Mouse (Mus musculus) hindbrain, embryonic 15.5 days (tissue): ENCODE results near the gene Hsd17b2. TPM values are rescaled to one million over a fixed set of nuclear protein-coding genes. Genes with fewer than 3 reads are reported as not detected.

Experiments
- ATAC-seq: fragments of 200-750 bp; cut with Nextera tagmentation; 2 replicates; pipeline ENCODE4 v1.8.0; 2017; ENCODE audit warnings: low read depth, moderate number of reproducible peaks, moderate TSS enrichment; ENCODE audit not compliant: low FRiP score
- H3K27ac ChIP-seq: fragments of 300-500 bp; sonication (generic); replicated peaks from 2 replicates; pipeline ENCODE4 v1.5.1; 2015; ENCODE audit warnings: mild to moderate bottlenecking, inconsistent platforms
- H3K27me3 ChIP-seq: fragments of 300-500 bp; sonication (generic); 2 replicates; pipeline ENCODE4 v1.6.1; 2015; ENCODE audit warnings: control low read depth, inconsistent platforms
- H3K36me3 ChIP-seq: fragments of 300-500 bp; sonication (generic); 2 replicates; pipeline ENCODE4 v1.6.1; 2015; ENCODE audit warnings: control low read depth, inconsistent platforms
- H3K4me1 ChIP-seq: fragments of 300-500 bp; sonication (generic); replicated peaks from 2 replicates; pipeline ENCODE4 v1.6.1; 2015; ENCODE audit warnings: control low read depth, inconsistent platforms
- H3K4me2 ChIP-seq: fragments of 300-500 bp; sonication (generic); 2 replicates; pipeline ENCODE4 v1.6.1; 2015; ENCODE audit warnings: moderate library complexity, mild to moderate bottlenecking, inconsistent platforms
- H3K4me3 ChIP-seq: fragments of 300-500 bp; sonication (generic); 2 replicates; pipeline ENCODE4 v1.5.1; 2015; ENCODE audit warnings: mild to moderate bottlenecking, inconsistent platforms
- H3K9ac ChIP-seq: fragments of 300-500 bp; sonication (generic); 2 replicates; pipeline ENCODE4 v1.6.1; 2015; ENCODE audit warnings: inconsistent platforms
- H3K9me3 ChIP-seq: fragments of 300-500 bp; sonication (generic); 2 replicates; pipeline ENCODE4 v1.6.1; 2016; ENCODE audit warnings: control low read depth, inconsistent platforms
- WGBS: fragments of 180-500 bp; shearing (Covaris S2); methylation state at CpG from one replicate; pipeline ENCODE4 v1.1.7; 2015; 5-methylcytosine and 5-hydroxymethylcytosine counted together
- polyA plus RNA-seq: library from polyadenylated mRNA; unstranded; fragments of >200 nt; fragmentation: Nextera tagmentation; extraction: Ambion mirVana; gene quantifications from 2 replicates; pipeline ENCODE4 v1.2.1, GENCODE M21; 2015

Gene Hsd17b2
- polyA plus RNA-seq, 1 experiment from 2014 or later = 0.26 TPM

GRCm38 (mm10) chr8:117747886-117748730 lies 46.4 kb downstream of the Hsd17b2 start:
- H3K4me1 ChIP-seq = no peaks in the 10 kb centered on the region
- H3K4me2 ChIP-seq = no peak overlapping the region
- H3K4me3 ChIP-seq = no peak overlapping the region
- H3K9me3 ChIP-seq = no peaks in the 10 kb centered on the region
- H3K36me3 ChIP-seq = no peaks in the 10 kb centered on the region
- H3K27ac ChIP-seq = no peak overlapping the region
- 74% methylated on average over 8 of the region's 9 CpGs for WGBS
- H3K27me3 ChIP-seq = no peaks in the 10 kb centered on the region
- no peak overlapping the region for H3K9ac ChIP-seq
- ATAC-seq = no peak

- Histone ChIP-seq H3K9me3 (no peaks in the 10 kb centered on the region), H3K36me3 (no peaks in the 10 kb centered on the region), H3K9ac (no peak overlapping the region), H3K4me3 (no peak overlapping the region), H3K4me1 (no peaks in the 10 kb centered on the region), H3K27me3 (no peaks in the 10 kb centered on the region), H3K27ac (no peak overlapping the region), H3K4me2 (no peak overlapping the region)
- 56% methylated on average over 2 of the region's 2 CpGs for WGBS
- ATAC-seq = no peak
These were observed 47.7 kb downstream of the Hsd17b2 start for GRCm38 (mm10) chr8:117749436-117749835.

- Histone ChIP-seq H3K4me2 (no peak overlapping the region), H3K27ac (no peak overlapping the region), H3K9ac (no peak overlapping the region), H3K9me3 (no peaks in the 10 kb centered on the region), H3K4me3 (no peak overlapping the region), H3K4me1 (no peaks in the 10 kb centered on the region), H3K27me3 (no peaks in the 10 kb centered on the region), H3K36me3 (no peaks in the 10 kb centered on the region)
- no peak for ATAC-seq
- 87% methylated on average over 11 of the region's 11 CpGs for WGBS
These were observed 56.2 kb downstream of the Hsd17b2 start for GRCm38 (mm10) chr8:117757900-117758299.

- H3K4me1 ChIP-seq = no peaks in the 10 kb centered on the region
- no peak overlapping the region for H3K4me3 ChIP-seq
- 85% methylated on average over 6 of the region's 6 CpGs for WGBS
- H3K27ac ChIP-seq = no peak overlapping the region
- H3K4me2 ChIP-seq = no peak overlapping the region
- no peaks in the 10 kb centered on the region for H3K27me3 ChIP-seq
- H3K36me3 ChIP-seq = no peaks in the 10 kb centered on the region
- no peak overlapping the region for H3K9ac ChIP-seq
- no peak for ATAC-seq
- H3K9me3 ChIP-seq = no peaks in the 10 kb centered on the region
These were observed 61.1 kb downstream of the Hsd17b2 start for GRCm38 (mm10) chr8:117762776-117763175.

GRCm38 (mm10) chr8:117764625-117765024 lies 62.9 kb downstream of the Hsd17b2 start:
- H3K9ac ChIP-seq = no peak overlapping the region
- H3K27ac ChIP-seq = no peak overlapping the region
- H3K4me1 ChIP-seq = no peaks in the 10 kb centered on the region
- no peaks in the 10 kb centered on the region for H3K27me3 ChIP-seq
- WGBS = 88% methylated on average over 4 of the region's 4 CpGs
- ATAC-seq = no peak
- no peaks in the 10 kb centered on the region for H3K9me3 ChIP-seq
- H3K36me3 ChIP-seq = no peaks in the 10 kb centered on the region
- no peak overlapping the region for H3K4me3 ChIP-seq
- H3K4me2 ChIP-seq = no peak overlapping the region

GRCm38 (mm10) chr8:117765947-117766346 lies 64.2 kb downstream of the Hsd17b2 start:
- ATAC-seq = no peak
- WGBS = 81% methylated on average over 5 of the region's 5 CpGs
- H3K9me3 ChIP-seq = no peaks in the 10 kb centered on the region

GRCm38 (mm10) chr8:117768971-117769370 lies 67.3 kb downstream of the Hsd17b2 start:
- H3K4me1 ChIP-seq = no peaks in the 10 kb centered on the region
- H3K27me3 ChIP-seq = no peaks in the 10 kb centered on the region
- no peak overlapping the region for H3K4me3 ChIP-seq
- H3K27ac ChIP-seq = no peak overlapping the region
- no peaks in the 10 kb centered on the region for H3K36me3 ChIP-seq
- 75% methylated on average over 7 of the region's 7 CpGs for WGBS
- no peak overlapping the region for H3K4me2 ChIP-seq
- no peak for ATAC-seq
- no peaks in the 10 kb centered on the region for H3K9me3 ChIP-seq
- no peak overlapping the region for H3K9ac ChIP-seq

More at GRCm38 (mm10) chr8:117765947-117766346, 64.2 kb downstream of the Hsd17b2 start:
- H3K4me2 ChIP-seq = no peak overlapping the region
- no peaks in the 10 kb centered on the region for H3K36me3 ChIP-seq
- no peak overlapping the region for H3K27ac ChIP-seq
- H3K27me3 ChIP-seq = no peaks in the 10 kb centered on the region
- H3K9ac ChIP-seq = no peak overlapping the region
- H3K4me1 ChIP-seq = no peaks in the 10 kb centered on the region
- H3K4me3 ChIP-seq = no peak overlapping the region

- 86% methylated on average over 9 of the region's 9 CpGs for WGBS
- Histone ChIP-seq H3K4me2 (no peak overlapping the region), H3K4me3 (no peak overlapping the region), H3K4me1 (no peaks in the 10 kb centered on the region), H3K27me3 (no peaks in the 10 kb centered on the region), H3K9ac (no peak overlapping the region), H3K27ac (no peak overlapping the region), H3K9me3 (no peaks in the 10 kb centered on the region), H3K36me3 (no peaks in the 10 kb centered on the region)
- ATAC-seq = no peak
These were observed 69.6 kb downstream of the Hsd17b2 start for GRCm38 (mm10) chr8:117771115-117771836.

GRCm38 (mm10) chr8:117772126-117772525 lies 70.4 kb downstream of the Hsd17b2 start:
- Histone ChIP-seq H3K9me3 (no peaks in the 10 kb centered on the region), H3K4me1 (no peaks in the 10 kb centered on the region), H3K9ac (no peak overlapping the region), H3K4me3 (no peak overlapping the region), H3K36me3 (no peaks in the 10 kb centered on the region), H3K4me2 (no peak overlapping the region), H3K27ac (no peak overlapping the region), H3K27me3 (0 out of 2 replicates have a peak, but pooled peaks cover 3% of the 10 kb centered on the region)
- no peak for ATAC-seq
- WGBS = 76% methylated on average over 2 of the region's 2 CpGs

- no peak for ATAC-seq
- no peaks in the 10 kb centered on the region for H3K36me3 ChIP-seq
- no peak overlapping the region for H3K9ac ChIP-seq
- H3K4me2 ChIP-seq = no peak overlapping the region
- H3K4me3 ChIP-seq = no peak overlapping the region
- H3K27me3 ChIP-seq = 0 out of 2 replicates have a peak, but pooled peaks cover 3% of the 10 kb centered on the region
- no peaks in the 10 kb centered on the region for H3K9me3 ChIP-seq
- 60% methylated on average over 2 of the region's 2 CpGs for WGBS
- no peaks in the 10 kb centered on the region for H3K4me1 ChIP-seq
- H3K27ac ChIP-seq = no peak overlapping the region
These were observed 70.9 kb downstream of the Hsd17b2 start for GRCm38 (mm10) chr8:117772597-117772996.

GRCm38 (mm10) chr8:117775626-117776025 lies 73.9 kb downstream of the Hsd17b2 start:
- WGBS = 43% methylated on average over 10 of the region's 10 CpGs
- Histone ChIP-seq H3K27me3 (0 out of 2 replicates have a peak, but pooled peaks cover 3% of the 10 kb centered on the region), H3K36me3 (no peaks in the 10 kb centered on the region), H3K9me3 (no peaks in the 10 kb centered on the region), H3K4me2 (no peak overlapping the region), H3K9ac (no peak overlapping the region), H3K27ac (no peak overlapping the region), H3K4me3 (no peak overlapping the region), H3K4me1 (no peaks in the 10 kb centered on the region)
- ATAC-seq = no peak

- Histone ChIP-seq H3K9ac (no peak overlapping the region), H3K4me1 (no peaks in the 10 kb centered on the region), H3K9me3 (no peaks in the 10 kb centered on the region), H3K36me3 (no peaks in the 10 kb centered on the region), H3K27ac (no peak overlapping the region), H3K27me3 (0 out of 2 replicates have a peak, but pooled peaks cover 3% of the 10 kb centered on the region), H3K4me2 (no peak overlapping the region), H3K4me3 (no peak overlapping the region)
- ATAC-seq = no peak
- WGBS = 88% methylated on average over 10 of the region's 10 CpGs
These were observed 74.4 kb downstream of the Hsd17b2 start for GRCm38 (mm10) chr8:117776075-117776474.
